Mouse (Mus musculus) telencephalon, adult 2 months (tissue): ENCODE data around the gene Atxn1.
A peak's percentile ranks its signal among the peaks of the same experiment; 100 is the strongest.

Source experiments
- DNase-seq: peaks from one replicate; pipeline ENCODE4 v3.0.0-alpha.2; 2011; ENCODE audit warnings: low read depth, low spot score

Gene Atxn1

GRCm38 (mm10) chr13:45963497-45964330 lies 1.1 kb downstream of the Atxn1 start:
- DNase-seq, result no peak

DNA sequence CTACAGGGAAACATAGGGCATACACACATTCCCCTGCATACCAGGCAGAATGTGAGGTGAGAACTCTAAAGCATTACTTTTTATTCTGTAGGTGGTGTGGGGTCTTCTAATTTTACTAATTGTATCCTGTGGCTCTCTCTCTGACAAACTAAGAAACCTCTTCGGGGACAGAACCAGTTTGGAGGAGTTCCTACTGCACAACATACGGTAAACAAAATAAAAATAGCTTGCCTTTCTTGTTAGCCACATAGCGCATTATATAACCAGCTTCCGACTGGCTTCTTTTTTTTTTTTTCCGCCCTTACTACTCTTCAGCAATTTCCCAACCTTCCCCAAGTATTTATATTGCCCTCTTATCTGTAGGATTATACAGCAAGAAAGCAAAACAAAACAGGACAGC lies 2.0 kb downstream of the Atxn1 start:
- peak; percentile 72 for DNase-seq

DNA sequence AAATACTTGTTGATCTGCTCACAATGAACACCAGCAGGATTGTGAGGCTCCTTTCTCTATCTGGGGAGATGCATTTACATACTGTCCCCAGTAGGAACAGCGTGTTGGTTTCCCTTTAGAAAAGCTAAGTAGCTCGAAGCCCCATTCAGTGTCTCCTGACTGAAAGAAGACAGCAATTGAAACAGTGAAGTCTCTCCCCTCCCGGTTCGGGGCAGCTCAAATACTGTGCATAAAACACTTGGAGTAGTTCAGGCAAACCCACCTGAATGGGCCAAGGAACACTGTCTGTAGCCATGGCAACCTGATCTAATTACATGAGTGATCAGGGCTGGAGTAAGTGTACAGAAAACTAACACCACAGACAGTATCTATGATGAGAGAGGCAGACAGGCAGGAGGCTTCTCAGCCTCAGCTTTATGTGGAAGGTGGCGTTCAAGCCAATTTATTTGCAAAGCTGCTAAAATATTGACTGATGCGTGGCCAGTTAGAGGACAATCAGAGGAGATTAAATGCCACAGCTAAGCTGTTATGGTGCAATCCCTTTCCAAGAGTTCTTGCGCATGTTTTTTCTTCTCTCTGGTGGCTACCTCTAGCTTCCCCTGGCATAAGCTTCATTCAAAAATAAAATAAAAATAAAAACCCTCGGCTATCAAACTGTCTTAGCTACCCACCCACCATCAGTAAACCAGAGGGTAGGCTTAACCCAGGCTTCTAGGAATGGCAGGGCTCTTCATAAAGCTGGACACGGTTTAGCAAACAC lies 2.8 kb downstream of the Atxn1 start:
- DNase-seq, result no peak

DNA sequence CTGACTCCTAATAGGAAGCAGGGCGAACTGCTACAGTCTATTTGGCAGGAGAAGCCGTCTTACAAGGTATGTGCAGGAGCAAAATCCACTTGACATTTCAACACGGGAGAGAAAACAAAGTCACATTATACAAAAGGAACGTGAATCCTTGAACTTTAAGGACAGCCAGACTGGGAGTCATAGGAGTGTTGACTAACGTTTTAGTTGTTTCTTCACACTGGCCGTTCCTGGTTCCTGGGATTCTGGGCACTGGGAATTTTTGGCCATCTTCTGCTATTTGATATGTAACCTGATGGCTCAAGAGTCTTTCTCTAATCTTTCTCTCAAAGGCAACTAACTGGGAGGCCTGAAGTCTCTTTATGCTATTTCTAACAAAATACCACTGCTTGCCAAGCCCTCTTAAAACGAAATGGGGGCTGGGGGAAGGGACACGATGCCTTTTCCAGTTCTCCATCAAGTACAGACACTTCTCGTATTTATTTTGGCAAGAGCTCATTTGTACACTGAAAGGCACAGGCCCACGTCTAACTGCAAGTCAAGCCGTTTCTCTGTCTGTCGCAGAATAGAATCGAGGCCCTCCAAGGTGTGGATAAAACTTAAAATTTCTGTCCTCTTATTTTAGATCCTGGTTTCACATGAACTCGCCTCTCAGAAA lies 4.4 kb downstream of the Atxn1 start:
- no peak for DNase-seq

DNA sequence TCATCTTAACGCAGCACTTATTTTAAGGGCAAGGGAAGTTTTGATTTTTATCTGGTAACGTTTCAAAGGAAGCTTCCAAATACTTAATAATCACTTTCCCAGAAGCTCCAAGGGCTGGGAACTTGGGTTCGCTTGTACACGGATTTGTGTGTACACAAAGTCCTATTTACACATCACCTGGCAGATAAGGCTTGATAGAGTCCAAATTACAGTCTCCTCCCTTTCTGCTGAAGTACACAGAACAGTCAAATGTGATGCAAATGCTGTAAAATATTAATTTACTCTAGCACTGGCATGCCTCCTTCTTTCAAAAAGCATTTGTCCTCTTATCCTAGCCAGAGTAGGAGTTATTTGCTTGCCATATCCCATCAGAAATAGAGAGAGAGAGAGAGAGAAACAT lies 6.5 kb downstream of the Atxn1 start:
- DNase-seq, result no peak

DNA sequence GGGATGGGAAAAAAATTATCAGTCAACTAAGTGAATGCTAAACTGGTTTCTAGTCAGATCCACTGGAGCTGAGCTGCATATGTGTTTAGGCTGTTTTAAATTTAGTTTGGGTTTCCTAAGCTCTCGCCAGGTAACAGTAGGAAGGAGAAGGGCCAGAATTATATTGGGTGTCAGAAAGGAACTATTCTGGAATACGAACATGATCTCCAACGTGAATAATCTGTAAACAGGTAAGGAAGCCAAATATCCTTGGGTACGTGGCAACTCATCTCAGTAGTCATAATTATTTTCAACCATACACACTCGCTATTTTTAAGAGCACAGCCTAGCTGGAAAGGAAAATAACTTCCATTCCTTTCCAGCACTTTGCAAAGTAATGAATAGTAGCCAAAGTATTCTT lies 7.2 kb downstream of the Atxn1 start:
- DNase-seq, result no peak

DNA sequence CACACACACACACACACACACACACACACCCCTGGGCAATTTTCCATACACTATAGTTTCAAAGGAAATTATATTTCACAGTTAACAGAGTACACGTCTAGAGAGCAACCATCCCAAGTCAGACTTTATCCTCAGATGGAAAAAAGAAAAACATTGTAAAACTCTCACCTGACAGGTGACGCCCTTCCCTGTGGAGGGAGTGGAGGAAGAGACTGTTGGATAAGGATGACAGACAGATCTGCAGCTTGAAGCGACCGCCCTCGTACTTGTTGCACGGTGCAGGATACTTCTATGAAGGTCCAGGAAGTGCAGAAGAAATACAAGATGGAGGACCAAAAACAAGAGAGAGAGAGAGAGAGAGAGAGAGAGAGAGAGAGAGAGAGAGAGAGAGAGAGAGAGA lies 8.5 kb downstream of the Atxn1 start:
- no peak for DNase-seq

GRCm38 (mm10) chr13:45955370-45956055 lies 9.3 kb downstream of the Atxn1 start:
- no peak for DNase-seq

- peak; percentile 69 for DNase-seq
These were observed 11.7 kb downstream of the Atxn1 start for GRCm38 (mm10) chr13:45953098-45953497.

DNA sequence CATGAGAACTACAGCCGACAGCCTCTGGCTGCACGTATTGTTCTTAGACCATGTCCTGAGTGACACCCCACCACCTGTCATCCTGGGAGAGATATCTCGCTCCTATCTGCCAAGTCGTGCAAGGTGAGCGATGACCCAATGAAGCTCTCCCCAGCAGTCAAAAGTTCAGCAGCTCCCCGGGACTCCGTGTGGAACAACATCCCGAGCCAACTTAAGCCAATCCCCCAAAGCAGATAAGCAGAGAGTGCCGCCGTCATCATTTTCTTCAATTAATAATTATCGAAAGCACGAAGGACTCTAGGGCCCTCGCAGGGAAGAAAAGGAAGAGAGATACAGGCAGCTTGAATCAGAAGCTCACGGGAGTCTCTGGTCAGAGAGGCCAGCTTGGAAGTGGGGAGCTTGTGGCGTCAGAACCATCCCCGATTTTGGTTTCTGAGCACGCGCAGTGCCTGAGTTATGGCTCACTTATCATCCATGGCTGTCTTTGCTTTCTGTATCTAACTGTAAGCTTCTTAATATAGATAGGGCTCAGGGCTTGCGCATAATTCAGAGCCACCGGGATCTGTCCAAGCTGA lies 13.7 kb downstream of the Atxn1 start:
- no peak for DNase-seq

DNA sequence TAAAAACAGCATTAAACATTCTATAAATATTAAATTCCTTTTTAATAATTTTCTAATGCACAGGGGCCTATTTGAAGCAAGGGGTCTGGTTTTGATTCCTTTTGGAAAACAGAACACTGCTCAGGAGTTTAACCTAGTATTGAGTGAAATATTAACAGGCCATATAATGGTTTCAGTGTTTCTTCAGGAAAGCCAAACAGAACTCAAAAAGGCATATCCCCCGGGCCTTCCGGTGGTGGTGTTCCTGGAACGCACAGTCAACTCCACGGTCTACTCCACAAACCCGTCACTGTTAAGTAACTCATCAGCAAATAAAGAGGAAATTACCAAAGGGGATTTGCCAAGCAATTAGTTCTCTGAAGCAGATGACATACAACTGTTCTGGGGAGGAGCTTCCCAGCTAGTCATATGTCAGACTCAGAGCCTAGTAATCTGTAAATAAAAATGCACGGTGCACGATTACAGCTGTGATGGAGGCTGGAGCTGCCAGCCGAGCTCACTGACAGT lies 14.4 kb downstream of the Atxn1 start:
- no peak for DNase-seq

GRCm38 (mm10) chr13:45946136-45946535 lies 18.7 kb downstream of the Atxn1 start:
- DNase-seq, result no peak

- no peak for DNase-seq
These were observed 22.5 kb downstream of the Atxn1 start for GRCm38 (mm10) chr13:45942337-45942736.

- no peak for DNase-seq
These were observed 24.1 kb downstream of the Atxn1 start for GRCm38 (mm10) chr13:45940714-45941113.

- no peak for DNase-seq
These were observed 25.2 kb downstream of the Atxn1 start for GRCm38 (mm10) chr13:45939561-45939960.

GRCm38 (mm10) chr13:45938083-45938482 lies 26.7 kb downstream of the Atxn1 start:
- DNase-seq, result no peak

DNA sequence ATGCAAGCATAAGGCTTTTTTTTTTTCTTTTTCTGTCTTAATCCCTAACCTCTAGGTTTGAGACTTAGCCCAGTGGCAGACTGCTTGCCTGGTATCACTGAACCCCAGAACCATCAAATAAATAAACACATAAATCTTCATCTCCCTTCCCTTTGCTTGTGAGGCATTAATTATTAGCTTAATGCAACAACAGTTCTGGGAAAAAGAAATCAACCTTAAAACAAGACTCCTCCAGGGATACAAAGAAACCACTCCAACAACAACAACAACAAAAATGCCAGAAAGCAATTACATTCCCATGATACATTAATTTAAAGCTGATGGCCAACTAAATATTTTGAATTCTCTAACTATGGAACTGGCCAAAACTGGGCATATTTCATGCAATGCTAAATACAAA lies 28.0 kb downstream of the Atxn1 start:
- no peak for DNase-seq

GRCm38 (mm10) chr13:45935798-45936197 lies 29.0 kb downstream of the Atxn1 start:
- DNase-seq, result no peak

GRCm38 (mm10) chr13:45934841-45935240 lies 30.0 kb downstream of the Atxn1 start:
- no peak for DNase-seq

DNA sequence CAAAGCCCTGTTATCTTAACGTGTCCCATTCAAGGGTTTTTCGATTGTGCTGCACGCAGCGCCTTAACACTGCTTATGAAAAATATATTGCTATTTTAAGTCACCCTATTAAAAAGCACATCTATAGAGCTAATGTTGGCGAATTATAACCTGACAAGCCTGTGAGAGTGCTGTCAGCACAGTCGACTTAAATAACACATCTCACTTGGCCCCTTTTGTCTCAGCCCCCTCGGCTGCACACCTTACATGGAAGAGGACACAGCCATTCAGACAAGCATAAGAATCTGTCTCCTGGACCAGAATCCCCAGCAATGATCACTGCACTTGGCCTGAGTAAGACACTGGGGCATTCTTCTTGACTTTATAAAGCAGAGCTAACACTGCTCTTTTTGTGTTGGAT lies 30.7 kb downstream of the Atxn1 start:
- no peak for DNase-seq

DNA sequence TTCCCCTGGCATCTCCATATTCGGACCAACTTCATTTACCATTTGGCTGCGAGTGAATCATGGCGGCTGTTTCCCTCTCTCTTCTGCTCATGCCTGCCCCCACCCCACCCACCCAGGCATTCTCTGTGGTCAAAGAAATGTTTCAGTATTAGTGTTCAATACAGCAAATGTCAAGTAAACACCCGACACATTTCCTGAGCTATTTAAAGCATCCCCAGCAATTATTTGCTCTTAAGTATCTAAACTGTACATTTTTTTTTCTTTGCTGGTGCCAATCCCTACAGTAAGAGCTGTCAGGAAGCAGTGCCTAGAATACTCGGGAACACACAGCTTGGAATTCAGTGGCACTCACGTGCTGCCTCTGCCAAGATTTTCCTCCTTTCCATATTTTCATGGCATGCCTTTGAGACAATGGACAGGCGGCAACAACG lies 32.3 kb downstream of the Atxn1 start:
- DNase-seq, result no peak
